Mouse (Mus musculus) forebrain, embryonic 11.5 days (tissue): ENCODE data around the gene Cdkal1. TPM values are rescaled to one million over a fixed set of nuclear protein-coding genes. Genes with fewer than 3 reads are reported as not detected.

ENCODE experiments used
- ATAC-seq: fragments of 200-750 bp; cut with Nextera tagmentation; replicated peaks from 2 replicates; pipeline ENCODE4 v1.8.0; 2017; ENCODE audit warnings: moderate TSS enrichment; ENCODE audit not compliant: low FRiP score
- DNase-seq: peaks from one replicate; pipeline ENCODE4 v3.0.0-alpha.2; 2017; ENCODE audit warnings: low spot score
- H3K27ac ChIP-seq: fragments of 300-500 bp; sonication (generic); 2 replicates; pipeline ENCODE4 v1.5.1; 2014; ENCODE audit warnings: low read depth, low read length
- H3K27me3 ChIP-seq: fragments of 300-500 bp; sonication (generic); 2 replicates; pipeline ENCODE4 v1.6.1; 2014; ENCODE audit warnings: mild to moderate bottlenecking, low read length, mixed read lengths; ENCODE audit not compliant: control insufficient read depth, insufficient read depth
- H3K36me3 ChIP-seq: fragments of 300-500 bp; sonication (generic); 2 replicates; pipeline ENCODE4 v1.6.1; 2014; ENCODE audit warnings: mild to moderate bottlenecking, low read length, moderate library complexity, mixed read lengths; ENCODE audit not compliant: control insufficient read depth, insufficient read depth
- H3K4me1 ChIP-seq: fragments of 300-500 bp; sonication (generic); replicated peaks from 2 replicates; pipeline ENCODE4 v1.6.1; 2014; ENCODE audit warnings: low read length, mixed read lengths; ENCODE audit not compliant: control insufficient read depth, insufficient read depth
- H3K4me2 ChIP-seq: fragments of 300-500 bp; sonication (generic); 2 replicates; pipeline ENCODE4 v1.6.1; 2014; ENCODE audit warnings: low read depth, mild to moderate bottlenecking, low read length, moderate library complexity, mixed read lengths; ENCODE audit not compliant: severe bottlenecking
- H3K4me3 ChIP-seq: fragments of 300-500 bp; sonication (generic); 2 replicates; pipeline ENCODE4 v1.5.1; 2014; ENCODE audit warnings: low read depth, low read length
- H3K9ac ChIP-seq: fragments of 300-500 bp; sonication (generic); 2 replicates; pipeline ENCODE4 v1.6.1; 2014; ENCODE audit warnings: low read length
- H3K9me3 ChIP-seq: fragments of 300-500 bp; sonication (generic); 2 replicates; pipeline ENCODE4 v1.6.1; 2016; ENCODE audit warnings: low read length, mixed read lengths; ENCODE audit not compliant: control insufficient read depth
- WGBS: fragments of 180-500 bp; shearing (Covaris S2); extraction: QIAGEN DNeasy Blood & Tissue Kit; methylation state at CpG from one replicate; pipeline ENCODE4 v1.1.7; 2014; 5-methylcytosine and 5-hydroxymethylcytosine counted together
- polyA plus RNA-seq: library from polyadenylated mRNA; unstranded; fragments of >200 nt; fragmentation: Nextera tagmentation; extraction: Ambion mirVana; gene quantifications from 2 replicates; pipeline ENCODE4 v1.2.1, GENCODE M21; 2014

Cdkal1 gene
- polyA plus RNA-seq, 1 experiment from 2014 or later = 38.9 TPM

- 64% methylated on average over 4 of the region's 4 CpGs for WGBS
- no peaks in the 10 kb centered on the region for H3K4me1 ChIP-seq
- ATAC-seq (no peak), DNase-seq (no peak)
- no peaks in the 10 kb centered on the region for H3K9me3 ChIP-seq
- no peak overlapping the region for H3K4me3 ChIP-seq
- H3K36me3 ChIP-seq = no peaks in the 10 kb centered on the region
- H3K27me3 ChIP-seq = no peaks in the 10 kb centered on the region
- H3K4me2 ChIP-seq = no peak overlapping the region
- no peak overlapping the region for H3K27ac ChIP-seq
- no peak overlapping the region for H3K9ac ChIP-seq
Observed at GRCm38 (mm10) chr13:29806871-29807270, 48.6 kb downstream of the Cdkal1 start.

GRCm38 (mm10) chr13:29805296-29805695, 50.2 kb downstream of the Cdkal1 start:
- WGBS = 95% methylated on average over 1 of the region's 1 CpGs
- Histone ChIP-seq H3K27ac (no peak overlapping the region), H3K9ac (no peak overlapping the region), H3K36me3 (no peaks in the 10 kb centered on the region), H3K4me3 (no peak overlapping the region), H3K9me3 (no peaks in the 10 kb centered on the region), H3K4me1 (no peaks in the 10 kb centered on the region), H3K27me3 (no peaks in the 10 kb centered on the region), H3K4me2 (no peak overlapping the region)
- DNase-seq = no peak
- ATAC-seq = no peak

DNA sequence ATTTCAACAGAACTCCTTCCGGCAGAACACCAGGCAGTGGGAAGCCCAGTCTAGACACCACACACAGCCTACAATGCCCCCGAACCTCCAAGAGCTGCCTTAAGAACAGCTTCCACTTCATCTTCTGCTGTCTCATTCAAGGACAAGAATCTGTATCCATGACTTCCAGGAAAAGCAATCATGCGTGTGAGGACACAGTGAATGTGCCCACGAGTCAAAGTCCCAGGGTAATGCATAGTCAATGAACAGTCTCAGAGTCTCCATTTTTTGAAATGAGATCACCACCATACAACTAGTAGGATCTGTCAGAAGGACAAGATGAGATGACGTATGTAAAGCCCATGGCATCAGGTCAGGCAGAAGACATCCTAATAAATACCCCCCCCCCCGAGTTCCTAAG, 51.4 kb downstream of the Cdkal1 start:
- Histone ChIP-seq H3K9ac (no peak overlapping the region), H3K27ac (no peak overlapping the region), H3K4me3 (no peak overlapping the region), H3K9me3 (no peaks in the 10 kb centered on the region), H3K27me3 (no peaks in the 10 kb centered on the region), H3K4me1 (no peaks in the 10 kb centered on the region), H3K4me2 (no peak overlapping the region), H3K36me3 (no peaks in the 10 kb centered on the region)
- ATAC-seq (no peak), DNase-seq (no peak)
- 84% methylated on average over 6 of the region's 6 CpGs for WGBS

DNA sequence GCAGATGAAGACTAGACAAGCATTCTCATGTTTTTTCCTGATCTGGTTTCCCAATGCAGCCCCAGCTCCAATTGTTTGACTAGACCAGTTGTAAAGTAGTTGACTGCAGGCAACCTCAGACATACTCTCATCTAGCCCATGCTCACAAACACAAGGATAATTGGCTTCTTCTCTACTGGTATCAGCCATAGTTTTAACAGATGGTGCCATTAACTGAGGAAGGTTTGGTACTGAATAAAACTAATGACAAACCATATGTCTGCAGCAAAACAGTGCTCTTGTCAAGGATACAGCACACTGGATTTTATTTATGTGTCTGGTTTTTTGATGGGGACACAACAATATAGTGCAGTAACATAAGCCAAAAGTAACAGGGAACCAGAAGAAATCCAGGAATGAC, 52.8 kb downstream of the Cdkal1 start:
- no peak overlapping the region for H3K4me2 ChIP-seq
- H3K4me3 ChIP-seq = no peak overlapping the region
- no peak overlapping the region for H3K27ac ChIP-seq
- no peaks in the 10 kb centered on the region for H3K4me1 ChIP-seq
- no peak overlapping the region for H3K9ac ChIP-seq
- H3K9me3 ChIP-seq = no peaks in the 10 kb centered on the region
- H3K27me3 ChIP-seq = no peaks in the 10 kb centered on the region
- no peaks in the 10 kb centered on the region for H3K36me3 ChIP-seq
- no peak for DNase-seq
- ATAC-seq = no peak

- no peaks in the 10 kb centered on the region for H3K9me3 ChIP-seq
- H3K4me2 ChIP-seq = no peak overlapping the region
- no peaks in the 10 kb centered on the region for H3K4me1 ChIP-seq
- ATAC-seq = no peak
- no peaks in the 10 kb centered on the region for H3K27me3 ChIP-seq
- no peaks in the 10 kb centered on the region for H3K36me3 ChIP-seq
- H3K4me3 ChIP-seq = no peak overlapping the region
- no peak overlapping the region for H3K27ac ChIP-seq
- H3K9ac ChIP-seq = no peak overlapping the region
- no peak for DNase-seq
- WGBS = 87% methylated on average over 6 of the region's 6 CpGs
Observed at GRCm38 (mm10) chr13:29800078-29800477, 55.4 kb downstream of the Cdkal1 start.

DNA sequence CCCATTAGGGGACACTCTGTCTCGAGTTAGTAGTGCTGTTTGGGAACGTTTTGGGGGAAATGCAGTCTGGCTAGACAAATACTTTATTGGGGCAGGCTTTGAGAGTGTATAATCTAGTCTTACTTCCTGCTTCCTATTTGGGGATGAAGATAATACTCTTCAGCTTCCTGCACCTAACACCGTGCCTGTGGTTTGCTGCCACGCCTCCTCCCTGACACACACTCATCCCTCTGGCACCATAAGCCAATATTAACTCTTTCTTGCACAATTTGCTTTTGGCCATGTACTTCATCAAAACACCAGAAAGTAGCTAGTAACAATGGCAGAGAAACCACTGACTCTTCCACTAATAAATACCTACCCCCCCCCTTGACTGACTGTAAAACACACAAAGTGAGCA, 63.4 kb downstream of the Cdkal1 start:
- H3K27ac ChIP-seq = no peak overlapping the region
- no peaks in the 10 kb centered on the region for H3K4me1 ChIP-seq
- H3K36me3 ChIP-seq = no peaks in the 10 kb centered on the region
- H3K27me3 ChIP-seq = no peaks in the 10 kb centered on the region
- H3K4me2 ChIP-seq = no peak overlapping the region
- H3K9me3 ChIP-seq = no peaks in the 10 kb centered on the region
- no peak for ATAC-seq
- no peak for DNase-seq
- no peak overlapping the region for H3K4me3 ChIP-seq
- WGBS = 65% methylated on average over 4 of the region's 4 CpGs
- no peak overlapping the region for H3K9ac ChIP-seq

GRCm38 (mm10) chr13:29791439-29791838, 64.0 kb downstream of the Cdkal1 start:
- no peaks in the 10 kb centered on the region for H3K4me1 ChIP-seq
- H3K4me3 ChIP-seq = no peak overlapping the region
- no peak overlapping the region for H3K9ac ChIP-seq
- no peaks in the 10 kb centered on the region for H3K27me3 ChIP-seq
- no peak overlapping the region for H3K4me2 ChIP-seq
- ATAC-seq (no peak), DNase-seq (no peak)
- 84% methylated on average over 6 of the region's 6 CpGs for WGBS
- no peaks in the 10 kb centered on the region for H3K36me3 ChIP-seq
- H3K9me3 ChIP-seq = no peaks in the 10 kb centered on the region
- no peak overlapping the region for H3K27ac ChIP-seq

- ATAC-seq = no peak
Observed at GRCm38 (mm10) chr13:29786984-29787383, 68.5 kb downstream of the Cdkal1 start.

DNA sequence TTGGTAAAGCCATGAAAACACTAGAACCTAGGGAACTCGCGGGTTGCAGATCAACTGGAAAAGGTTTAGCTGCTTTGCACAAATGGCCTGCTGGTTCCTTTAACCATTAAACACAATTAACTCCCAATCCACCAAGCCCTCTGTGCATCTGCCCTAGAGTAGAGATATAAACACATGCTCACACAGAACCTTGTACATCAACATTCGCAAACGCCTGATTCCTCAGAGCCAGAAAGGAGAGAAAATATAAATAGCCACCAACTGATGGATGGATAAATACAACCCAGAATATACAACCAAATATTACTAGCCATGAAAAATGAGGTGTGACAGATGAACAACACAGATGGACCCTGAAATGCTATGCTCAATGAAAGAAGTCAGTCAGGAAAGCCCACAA, 70.6 kb downstream of the Cdkal1 start:
- H3K4me1 ChIP-seq = no peaks in the 10 kb centered on the region
- ATAC-seq = no peak
- H3K27ac ChIP-seq = no peak overlapping the region
- H3K9ac ChIP-seq = no peak overlapping the region
- H3K36me3 ChIP-seq = no peaks in the 10 kb centered on the region
- H3K9me3 ChIP-seq = no peaks in the 10 kb centered on the region
- no peak overlapping the region for H3K4me3 ChIP-seq
- no peak for DNase-seq
- WGBS = 94% methylated on average over 4 of the region's 4 CpGs
- H3K4me2 ChIP-seq = no peak overlapping the region
- no peaks in the 10 kb centered on the region for H3K27me3 ChIP-seq

More at GRCm38 (mm10) chr13:29786984-29787383, 68.5 kb downstream of the Cdkal1 start:
- 92% methylated on average over 3 of the region's 3 CpGs for WGBS
- no peaks in the 10 kb centered on the region for H3K9me3 ChIP-seq
- H3K27ac ChIP-seq = no peak overlapping the region
- H3K4me1 ChIP-seq = no peaks in the 10 kb centered on the region
- H3K27me3 ChIP-seq = no peaks in the 10 kb centered on the region
- no peak for DNase-seq
- H3K36me3 ChIP-seq = no peaks in the 10 kb centered on the region
- H3K4me2 ChIP-seq = no peak overlapping the region
- H3K4me3 ChIP-seq = no peak overlapping the region
- no peak overlapping the region for H3K9ac ChIP-seq
